In genomic region chr2:115605829-115606336, GRCm38 (mm10) we compare ENCODE assay signal across 9 mouse cellular contexts. TPM values are rescaled to one million over a fixed set of nuclear protein-coding genes. Genes with fewer than 3 reads are reported as not detected.
DNase-seq lines count a peak whose midpoint lies in the region; ATAC-seq and TF ChIP-seq lines count a peak whose summit lies in the region.
"Had no signal": no experiment of that assay in that cellular context is flagged by ENCODE, and none has a peak within 500 bp of the region (broad histone marks: within the 10 kb centered on the region; RNA-seq: fewer than 3 reads in every experiment).

No protein-coding gene starts in this region.

- H3K4me1 ChIP-seq in heart, embryonic 16.5 days (ENCODE audit: control insufficient read depth, insufficient read depth, low read length), result peaks cover 4% of the 10 kb centered on the region
- H3K4me1 ChIP-seq in G1E (ENCODE audit: insufficient read depth, low read depth, low read length), result peaks cover 39% of the 10 kb centered on the region

- no peak overlapping the region for H3K4me3 ChIP-seq in heart, embryonic 16.5 days (ENCODE audit: low read length)
- no peak overlapping the region for H3K4me3 ChIP-seq in G1E (ENCODE audit: low read depth, low read length)

- H3K9me3 ChIP-seq in heart, embryonic 16.5 days (replicated peaks; ENCODE audit: control insufficient read depth, low read length), result no peaks in the 10 kb centered on the region
- H3K9me3 ChIP-seq in G1E (replicated peaks), result no peaks in the 10 kb centered on the region

- peak overlapping the region; percentile 26; the same call in 1 of the 2 replicates for H3K4me2 ChIP-seq in heart, embryonic 16.5 days (ENCODE audit: low read depth, low read length)

- ATAC-seq in heart, embryonic 16.5 days (replicated peaks; ENCODE audit: extremely low read depth, insufficient read depth, low FRiP score), result peak; percentile 49; the same call in 1 of the 2 replicates
- ATAC-seq in G1E (ENCODE audit: extremely low read depth, insufficient number of reproducible peaks, low FRiP score, poor library complexity, severe bottlenecking), result peak; percentile 73

- WGBS in heart, embryonic 16.5 days, result 13% methylated on average over 1 of the region's 1 CpGs

- H3K36me3 ChIP-seq in heart, embryonic 16.5 days (ENCODE audit: control insufficient read depth, insufficient read depth), result no peaks in the 10 kb centered on the region
- H3K36me3 ChIP-seq in G1E (replicated peaks), result peaks cover 18% of the 10 kb centered on the region

- no peaks in the 10 kb centered on the region for H3K27me3 ChIP-seq in heart, embryonic 16.5 days (ENCODE audit: control insufficient read depth, insufficient read depth, low read length)
- no peaks in the 10 kb centered on the region for H3K27me3 ChIP-seq in G1E (ENCODE audit: insufficient read depth, low read length)

- no peak for TF ChIP-seq CTCF in G1E (IDR thresholded peaks at IDR 0.05; ENCODE audit: low read depth, low read length)

- H3K9ac ChIP-seq in heart, embryonic 16.5 days (ENCODE audit: low read length), result no peak overlapping the region

- no peak for DNase-seq in heart, adult 8-10 months (ENCODE audit: low spot score)
- DNase-seq in G1E (ENCODE audit: low spot score), result no peak
- peak; percentile 8 for DNase-seq in R1 (ENCODE audit: low read depth, low spot score)
- peak; percentile 40 for DNase-seq in gastrocnemius, postnatal 25 days
- DNase-seq in kidney, postnatal 10 days, result no peak
- no peak for DNase-seq in urinary bladder, adult 2 months (ENCODE audit: low spot score)
- DNase-seq: cerebellum, adult 2 months; kidney, adult 2 months had no signal

- H3K27ac ChIP-seq in heart, embryonic 16.5 days (ENCODE audit: low read length), result peak overlapping the region; percentile 59; the same call in 1 of the 2 replicates

RNA-seq across cellular contexts. Expression of gene BC052040, which starts 24.4 kb away (rescaled TPM):
- 10.3 and 12.9 TPM in 2 replicates for polyA plus RNA-seq in heart, embryonic 16.5 days (2015; fragmentation: Nextera tagmentation; extraction: Ambion mirVana)
- total RNA-seq in heart, adult 8-10 months (2022), result 1 to 10 TPM; 2.0 to 3.1 (median 2.9) TPM
- total RNA-seq in G1E (2014; fragmentation: Nextera tagmentation), result 64.0 and 102 TPM in 2 replicates
- total RNA-seq in G1E (2017), result 8.8 and 9.8 TPM in 2 replicates
- 9.2 and 11.0 TPM in 2 replicates for polyA plus RNA-seq in G1E (2012)
- total RNA-seq in gastrocnemius, postnatal 25 days (2021), result 1 to 10 TPM; 1.6 to 2.3 TPM
- polyA plus RNA-seq in urinary bladder, adult 2 months (2012; rRNA removed), result 6.8 and 7.9 TPM in 2 replicates

Comparison
In these comparisons a context has a peak if more than half of its experiments do, and no peak if none do; other contexts are left out.
1. DNase-seq: peak in R1 (single experiment) and gastrocnemius, postnatal 25 days (single experiment); none in heart, adult 8-10 months (single experiment), G1E (single experiment), kidney, postnatal 10 days (single experiment) and urinary bladder, adult 2 months (single experiment).